Mouse (Mus musculus) CH12.LX (cell line): ENCODE data around the gene Enox2. TPM values are rescaled to one million over a fixed set of nuclear protein-coding genes. Genes with fewer than 3 reads are reported as not detected.

ENCODE experiments used
- DNase-seq: peaks from one replicate; pipeline ENCODE4 v3.0.0-alpha.2; 2013; ENCODE audit errors: extremely low read depth
- H3K27ac ChIP-seq: 2 replicates; pipeline ENCODE4 v1.5.1; 2012; ENCODE audit warnings: low read depth, mild to moderate bottlenecking, control low read depth, moderate library complexity; ENCODE audit not compliant: insufficient read depth
- H3K27me3 ChIP-seq: replicated peaks from 2 replicates; pipeline ENCODE3; 2012; ENCODE audit warnings: inconsistent platforms
- H3K36me3 ChIP-seq, 2 experiments: replicated peaks in 1 of 2; 2 replicates each; pipeline versions ENCODE3 to v1.6.1; 2012; ENCODE audit warnings: inconsistent platforms in 1 of 2, low read length in 1 of 2, mild to moderate bottlenecking in 1 of 2, mixed read lengths in 1 of 2, moderate library complexity in 1 of 2; ENCODE audit not compliant: control insufficient read depth in 1 of 2, insufficient read depth in 1 of 2
- H3K4me1 ChIP-seq, 2 experiments: 2 replicates each; pipeline ENCODE4 v1.6.1; 2012; ENCODE audit warnings: inconsistent platforms in 1 of 2, moderate library complexity in 1 of 2; ENCODE audit not compliant: insufficient read depth in 2 of 2, control insufficient read depth in 1 of 2
- H3K4me2 ChIP-seq: 2 replicates; pipeline ENCODE4 v1.6.1; 2012; ENCODE audit warnings: low read depth, mild to moderate bottlenecking, control low read depth; ENCODE audit not compliant: poor library complexity, insufficient read depth, severe bottlenecking
- H3K4me3 ChIP-seq, 3 experiments: fragments of 150-350 bp in 1 of 3; sonication (generic) in 1 of 3; replicated peaks in 1 of 3; 2 replicates each; pipeline versions ENCODE3 to v1.5.1; 2011 to 2012; ENCODE audit warnings: low read depth in 2 of 3, low read length in 2 of 3, mild to moderate bottlenecking in 2 of 3, moderate library complexity in 2 of 3, control low read depth in 1 of 3, improper control_type of control experiment in 1 of 3, inconsistent platforms in 1 of 3, mixed read lengths in 1 of 3; ENCODE audit not compliant: poor library complexity in 1 of 3
- H3K79me2 ChIP-seq: replicated peaks from 2 replicates; pipeline ENCODE4 v1.6.1; 2012; ENCODE audit warnings: mild to moderate bottlenecking, moderate library complexity; ENCODE audit not compliant: control insufficient read depth, poor library complexity, insufficient read depth, severe bottlenecking; ENCODE audit errors: extremely low read depth
- H3K9ac ChIP-seq: 2 replicates; pipeline ENCODE4 v1.6.1; 2012; ENCODE audit warnings: low read depth, mild to moderate bottlenecking, control low read depth, moderate library complexity; ENCODE audit not compliant: insufficient read depth
- H3K9me3 ChIP-seq: replicated peaks from 2 replicates; pipeline ENCODE3; 2012; ENCODE audit warnings: low read length, inconsistent platforms, mixed read lengths
- BHLHE40 ChIP-seq: IDR thresholded peaks from 2 replicates; pipeline ENCODE4 v1.6.1; 2011; ENCODE audit warnings: mild to moderate bottlenecking, low read depth, low read length, improper control_type of control experiment
- CTCF ChIP-seq, 2 experiments: IDR thresholded peaks in 1 of 2; conservative IDR thresholded peaks in 1 of 2; 2 replicates each; pipeline ENCODE4 v1.5.1; 2011 to 2012; ENCODE audit warnings: low read depth in 2 of 2, low read length in 2 of 2, improper control_type of control experiment in 1 of 2, inconsistent platforms in 1 of 2, mild to moderate bottlenecking in 1 of 2, moderate library complexity in 1 of 2
- E2F4 ChIP-seq: IDR thresholded peaks from 2 replicates; pipeline ENCODE4 v1.6.1; 2011; ENCODE audit warnings: low read depth, low read length, improper control_type of control experiment; ENCODE audit not compliant: insufficient replicate concordance
- GABPA ChIP-seq: IDR thresholded peaks from 2 replicates; pipeline ENCODE4 v1.6.1; 2012; ENCODE audit warnings: low read depth, low read length, improper control_type of control experiment, inconsistent platforms; ENCODE audit not compliant: insufficient replicate concordance
- JUN ChIP-seq: IDR thresholded peaks from 2 replicates; pipeline ENCODE4 v1.6.1; 2011; ENCODE audit warnings: low read depth, mild to moderate bottlenecking, low read length, improper control_type of control experiment, moderate library complexity; ENCODE audit not compliant: insufficient read depth
- JUND ChIP-seq: conservative IDR thresholded peaks from 2 replicates; pipeline ENCODE4 v1.6.1; 2011; ENCODE audit warnings: low read depth, low read length, improper control_type of control experiment
- KAT2A ChIP-seq: IDR thresholded peaks from 2 replicates; pipeline ENCODE4 v1.6.1; 2012; ENCODE audit warnings: low read length, improper control_type of control experiment, inconsistent platforms; ENCODE audit not compliant: insufficient replicate concordance
- MAFK ChIP-seq: IDR thresholded peaks from 2 replicates; pipeline ENCODE4 v1.6.1; 2011; ENCODE audit warnings: low read length, improper control_type of control experiment; ENCODE audit not compliant: insufficient replicate concordance
- MEF2A ChIP-seq: IDR thresholded peaks from 2 replicates; pipeline ENCODE4 v1.6.1; 2014; ENCODE audit warnings: low read depth, mild to moderate bottlenecking, inconsistent platforms, low read length, improper control_type of control experiment, borderline replicate concordance
- NELFE ChIP-seq: IDR thresholded peaks from 2 replicates; pipeline ENCODE4 v1.6.1; 2011; ENCODE audit warnings: low read depth, low read length, improper control_type of control experiment
- NRF1 ChIP-seq: IDR thresholded peaks from 2 replicates; pipeline ENCODE4 v1.6.1; 2014; ENCODE audit warnings: low read depth, mild to moderate bottlenecking, inconsistent platforms, low read length, improper control_type of control experiment, moderate library complexity
- POLR2A ChIP-seq: IDR thresholded peaks from 2 replicates; pipeline ENCODE4 v1.6.1; 2011; ENCODE audit warnings: low read depth, mild to moderate bottlenecking, improper control_type of control experiment, low read length
- POLR2AphosphoS2 ChIP-seq: IDR thresholded peaks from 2 replicates; pipeline ENCODE4 v1.6.1; 2011; ENCODE audit warnings: low read depth, low read length, improper control_type of control experiment
- RAD21 ChIP-seq: IDR thresholded peaks from 2 replicates; pipeline ENCODE4 v1.6.1; 2011; ENCODE audit warnings: low read depth, mild to moderate bottlenecking, low read length, improper control_type of control experiment, moderate library complexity
- RCOR1 ChIP-seq: conservative IDR thresholded peaks from 2 replicates; pipeline ENCODE4 v1.6.1; 2012; ENCODE audit warnings: low read depth, mild to moderate bottlenecking, inconsistent platforms, low read length, improper control_type of control experiment
- SMC3 ChIP-seq: IDR thresholded peaks from 2 replicates; pipeline ENCODE4 v1.6.1; 2011; ENCODE audit warnings: low read depth, low read length, improper control_type of control experiment
- UBTF ChIP-seq: IDR thresholded peaks from 2 replicates; pipeline ENCODE4 v1.6.1; 2012; ENCODE audit warnings: low read depth, mild to moderate bottlenecking, inconsistent platforms, low read length, improper control_type of control experiment, moderate library complexity
- USF1 ChIP-seq: IDR thresholded peaks from 2 replicates; pipeline ENCODE4 v1.6.1; 2014; ENCODE audit warnings: low read depth, mild to moderate bottlenecking, inconsistent platforms, low read length, improper control_type of control experiment
- USF2 ChIP-seq: conservative IDR thresholded peaks from 2 replicates; pipeline ENCODE4 v1.6.1; 2011; ENCODE audit warnings: low read depth, low read length, improper control_type of control experiment
- ZC3H11A ChIP-seq: IDR thresholded peaks from 2 replicates; pipeline ENCODE4 v1.6.1; 2012; ENCODE audit warnings: low read depth, mild to moderate bottlenecking, inconsistent platforms, low read length, improper control_type of control experiment
- ZKSCAN1 ChIP-seq: IDR thresholded peaks from 2 replicates; pipeline ENCODE4 v1.6.1; 2012; ENCODE audit warnings: low read depth, inconsistent platforms, low read length, improper control_type of control experiment, borderline replicate concordance
- ZMIZ1 ChIP-seq: IDR thresholded peaks from 2 replicates; pipeline ENCODE4 v1.6.1; 2012; ENCODE audit warnings: low read depth, mild to moderate bottlenecking, inconsistent platforms, low read length, improper control_type of control experiment
- dilution Hi-C: fragments of 300-500 bp; cut with MboI; formaldehyde crosslinking; loops from 2 replicates; pipeline ENCODE4 v1.14.3; 2020; ENCODE audit warnings: low sequenced_read_pairs; ENCODE audit not compliant: extremely low pct_unique_long_range_greater_than_20kb, extremely low pct_ligation_motif_present
- in situ Hi-C: fragments of 300-500 bp; cut with MboI; formaldehyde crosslinking; loops from 3 replicates; pipeline ENCODE4 v1.14.3; 2019; ENCODE audit warnings: low sequenced_read_pairs, low pct_ligation_motif_present, low pct_unique_long_range_greater_than_20kb, mixed read lengths
- polyA plus RNA-seq: library from polyadenylated mRNA; unstranded; fragments of >175 nt; gene quantifications from 2 replicates; pipeline ENCODE4 v1.2.1, GENCODE M21; 2012; ENCODE audit warnings: low read depth; ENCODE audit not compliant: insufficient read length
- total RNA-seq, 2 experiments: library from RNA; depleted of rRNA; stranded (reverse); fragments of 300-350 nt in 1 of 2; fragments of >200 nt in 1 of 2; gene quantifications; 2 replicates each; pipeline ENCODE4 v1.2.3; 2012 to 2014

Enox2 gene
- total and polyA plus RNA-seq, 3 experiments: 8.4 to 12.9 (median 12.7) TPM

GRCm38 (mm10) chrX:49250816-49251215, 37.2 kb downstream of the Enox2 start:
- Histone ChIP-seq H3K79me2 (no peaks in the 10 kb centered on the region), H3K4me1 (peaks cover 0 to 3% of the 10 kb centered on the region in 2 experiments; a peak in 1 of 4 replicates), H3K4me3 (no peak overlapping the region), H3K4me2 (no peak overlapping the region), H3K9ac (no peak overlapping the region), H3K36me3 (no peaks in the 10 kb centered on the region), H3K9me3 (no peaks in the 10 kb centered on the region), H3K27me3 (no peaks in the 10 kb centered on the region), H3K27ac (no peak overlapping the region)
- no peak for DNase-seq
- dilution Hi-C loops (no loop called here), in situ Hi-C loops (no loop called here)
- no peak for TF ChIP-seq RCOR1
- TF ChIP-seq ZC3H11A: no peak
- TF ChIP-seq USF2: no peak
- TF ChIP-seq KAT2A: no peak
- no peak for TF ChIP-seq BHLHE40
- TF ChIP-seq RAD21: no peak
- TF ChIP-seq ZMIZ1: no peak
- no peak for TF ChIP-seq MAFK
- no peak for TF ChIP-seq USF1
- TF ChIP-seq POLR2A: no peak

DNA sequence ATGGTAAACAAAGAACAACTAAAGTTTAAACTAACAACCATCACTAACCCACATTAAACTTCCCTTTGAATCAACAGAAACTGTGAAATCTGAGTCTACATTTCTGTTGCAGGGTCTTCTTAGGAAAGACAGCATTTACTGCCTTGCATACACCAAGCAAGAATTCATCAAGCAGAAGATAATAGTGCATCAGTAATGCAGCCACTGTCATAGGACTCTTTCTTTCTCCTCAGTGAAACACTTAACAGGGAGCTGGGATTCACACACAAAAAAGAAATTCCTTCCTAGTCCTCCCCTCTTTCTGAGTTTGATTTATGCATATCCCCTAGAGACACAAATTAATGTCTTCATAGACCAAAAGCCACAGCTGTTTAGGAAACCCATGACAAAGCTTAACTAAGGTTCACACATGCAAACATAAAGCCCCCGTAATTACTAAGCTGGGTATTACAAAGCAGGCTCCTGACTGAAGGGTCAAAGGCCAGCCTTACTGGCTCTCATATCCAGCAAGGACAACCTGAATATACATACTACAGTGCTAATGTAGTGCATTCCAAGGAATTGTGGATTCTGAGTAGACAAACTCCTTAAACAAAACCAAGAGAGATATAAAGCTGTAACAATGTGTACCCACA, 62.1 kb downstream of the Enox2 start:
- dilution Hi-C loops: no loop called here
- TF ChIP-seq SMC3: no peak
- TF ChIP-seq BHLHE40: no peak
- no peak for TF ChIP-seq RAD21
- no peak for TF ChIP-seq JUND
- no peak for TF ChIP-seq NELFE
- no peak for TF ChIP-seq MAFK
- TF ChIP-seq JUN: no peak
- no peak for TF ChIP-seq POLR2A
- TF ChIP-seq ZC3H11A: no peak
- no peak for TF ChIP-seq NRF1
- TF ChIP-seq E2F4: no peak
- TF ChIP-seq KAT2A: no peak
- no peak for TF ChIP-seq ZKSCAN1
- TF ChIP-seq UBTF: no peak
- no peak for TF ChIP-seq GABPA
- no peak for TF ChIP-seq MEF2A
- TF ChIP-seq CTCF (conservative IDR thresholded peaks at IDR 0.05 in 1 of 2, IDR thresholded peaks at IDR 0.05 in 1 of 2; ENCODE audit: low read depth in 2 of 2, low read length in 2 of 2): no peak
- no peak for TF ChIP-seq POLR2AphosphoS2
- H3K79me2 ChIP-seq: no peaks in the 10 kb centered on the region
- in situ Hi-C loops: no loop called here
- peaks cover 0 to 8% of the 10 kb centered on the region in 2 experiments; a peak in 1 of 4 replicates for H3K4me1 ChIP-seq
- H3K4me3 ChIP-seq: no peak overlapping the region
- no peaks in the 10 kb centered on the region for H3K27me3 ChIP-seq
- H3K9ac ChIP-seq: no peak overlapping the region
- no peaks in the 10 kb centered on the region for H3K9me3 ChIP-seq
- no peak for DNase-seq
- no peak overlapping the region for H3K27ac ChIP-seq
- no peaks in the 10 kb centered on the region for H3K36me3 ChIP-seq
- no peak overlapping the region for H3K4me2 ChIP-seq
